Mouse (Mus musculus) limb, embryonic 14.5 days (tissue): ENCODE measurements around the gene G0s2. TPM values are rescaled to one million over a fixed set of nuclear protein-coding genes. Genes with fewer than 3 reads are reported as not detected.
A peak's percentile ranks its signal among the peaks of the same experiment; 100 is the strongest.

Source experiments
- ATAC-seq: fragments of 200-750 bp; cut with Nextera tagmentation; 2 replicates; pipeline ENCODE4 v1.8.0; 2017; ENCODE audit warnings: low read depth, moderate number of reproducible peaks, moderate TSS enrichment; ENCODE audit not compliant: low FRiP score
- DNase-seq: peaks from one replicate; pipeline ENCODE4 v3.0.0-alpha.2; 2015; ENCODE audit warnings: low spot score
- H3K27ac ChIP-seq: fragments of 300-500 bp; sonication (generic); replicated peaks from 2 replicates; pipeline ENCODE4 v1.5.1; 2014; ENCODE audit warnings: low read depth, mild to moderate bottlenecking, low read length, moderate library complexity, mixed read lengths
- H3K27me3 ChIP-seq: fragments of 300-500 bp; sonication (generic); 2 replicates; pipeline ENCODE4 v1.6.1; 2014; ENCODE audit warnings: low read length, mixed read lengths; ENCODE audit not compliant: control insufficient read depth, insufficient read depth
- H3K36me3 ChIP-seq: fragments of 300-500 bp; sonication (generic); 2 replicates; pipeline ENCODE4 v1.6.1; 2014; ENCODE audit warnings: mild to moderate bottlenecking, low read length, moderate library complexity, mixed read lengths; ENCODE audit not compliant: control insufficient read depth, insufficient read depth
- H3K4me1 ChIP-seq: fragments of 300-500 bp; sonication (generic); 2 replicates; pipeline ENCODE4 v1.6.1; 2014; ENCODE audit warnings: antibody characterized with exemption, low read length, mixed read lengths; ENCODE audit not compliant: control insufficient read depth, insufficient read depth
- H3K4me2 ChIP-seq: fragments of 300-500 bp; sonication (generic); replicated peaks from 2 replicates; pipeline ENCODE4 v1.6.1; 2014; ENCODE audit warnings: low read depth, mild to moderate bottlenecking, low read length, moderate library complexity; ENCODE audit not compliant: severe bottlenecking
- H3K4me3 ChIP-seq: fragments of 300-500 bp; sonication (generic); replicated peaks from 2 replicates; pipeline ENCODE4 v1.5.1; 2014; ENCODE audit warnings: low read length
- H3K9ac ChIP-seq: fragments of 300-500 bp; sonication (generic); 2 replicates; pipeline ENCODE4 v1.6.1; 2014; ENCODE audit warnings: mild to moderate bottlenecking, low read depth, low read length, moderate library complexity; ENCODE audit not compliant: severe bottlenecking
- H3K9me3 ChIP-seq: fragments of 300-500 bp; sonication (generic); 2 replicates; pipeline ENCODE4 v1.6.1; 2016; ENCODE audit warnings: low read length; ENCODE audit not compliant: control insufficient read depth
- POLR2A ChIP-seq: fragments of 200-500 bp; IDR thresholded peaks from 2 replicates; pipeline ENCODE4 v1.8.0; 2012; ENCODE audit warnings: inconsistent platforms, mild to moderate bottlenecking, moderate library complexity, borderline replicate concordance; ENCODE audit not compliant: insufficient read depth, insufficient read length; ENCODE audit errors: extremely low read depth
- WGBS: fragments of 180-500 bp; shearing (Covaris S2); extraction: QIAGEN DNeasy Blood & Tissue Kit; methylation state at CpG from one replicate; pipeline ENCODE4 v1.1.7; 2014; 5-methylcytosine and 5-hydroxymethylcytosine counted together
- polyA plus RNA-seq, 2 experiments: library from polyadenylated mRNA; depleted of rRNA in 1 of 2; stranded (reverse) in 1 of 2; unstranded in 1 of 2; fragments of >200 nt; fragmentation: Nextera tagmentation in 1 of 2; extraction: Ambion mirVana in 1 of 2; gene quantifications; 2 replicates each; pipeline versions ENCODE4 v1.2.1 to v1.2.3; 2012 to 2014

Gene G0s2
- polyA plus RNA-seq (2012; rRNA removed), result 36.9 and 44.7 TPM in 2 replicates
- 27.0 and 31.7 TPM in 2 replicates for polyA plus RNA-seq (2014; fragmentation: Nextera tagmentation; extraction: Ambion mirVana)

DNA sequence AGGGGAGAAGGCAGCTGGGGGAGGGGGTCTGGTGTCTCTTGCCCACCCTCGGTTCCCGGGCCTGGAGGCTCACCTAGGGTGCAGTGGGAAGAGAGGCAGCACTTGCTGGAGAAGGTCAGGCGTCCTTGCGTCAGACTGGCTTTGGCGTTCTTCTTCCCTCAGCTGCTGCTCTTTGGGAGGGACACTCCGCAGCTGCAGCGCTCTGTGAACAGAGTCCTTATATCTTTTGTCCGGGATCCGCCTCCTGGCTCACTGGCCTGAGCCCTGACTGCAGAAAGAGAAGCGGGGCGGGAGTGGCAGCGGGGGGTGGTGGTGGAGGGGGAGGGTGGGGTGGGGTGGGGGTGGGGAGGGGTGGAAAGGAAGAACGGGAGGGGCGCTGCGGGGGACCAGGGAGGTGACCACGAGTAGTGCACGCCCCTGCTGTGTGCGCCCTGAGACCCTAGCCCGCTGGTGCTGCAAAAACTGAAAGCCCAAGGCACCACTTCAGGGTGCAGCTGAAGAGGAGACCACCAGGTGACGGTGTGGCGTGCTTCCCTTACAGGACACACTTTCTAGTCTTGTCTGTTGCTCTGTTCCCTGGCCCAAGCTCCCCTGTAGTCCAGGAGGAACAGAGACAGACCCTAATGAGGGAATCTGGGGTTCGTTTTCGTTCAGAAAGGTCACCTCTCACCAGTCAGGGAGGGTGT lies at the start of gene G0s2:
Gene G0s2 (minus strand): TSS at position 302 of the 686 bp plus-strand sequence.
- TF ChIP-seq POLR2A, result 0 out of 2 replicates have a peak, but pooled peaks have one; percentile 19
- 0 out of 2 replicates have a peak, but pooled peaks cover 3% of the 10 kb centered on the region for H3K4me1 ChIP-seq
- peak within 1 kb of the TSS; percentile 58 for H3K9ac ChIP-seq
- peak; percentile 83 for ATAC-seq
- H3K4me2 ChIP-seq, result peak within 1 kb of the TSS; percentile 69
- no peaks in the 10 kb centered on the region for H3K27me3 ChIP-seq
- peak within 1 kb of the TSS; percentile 82 for H3K27ac ChIP-seq
- 0% methylated on average over 13 of the region's 23 CpGs for WGBS
- no peaks in the 10 kb centered on the region for H3K36me3 ChIP-seq
- H3K4me3 ChIP-seq, result peak within 1 kb of the TSS; percentile 41
- H3K9me3 ChIP-seq, result no peaks in the 10 kb centered on the region
- peak; percentile 69 for DNase-seq

DNA sequence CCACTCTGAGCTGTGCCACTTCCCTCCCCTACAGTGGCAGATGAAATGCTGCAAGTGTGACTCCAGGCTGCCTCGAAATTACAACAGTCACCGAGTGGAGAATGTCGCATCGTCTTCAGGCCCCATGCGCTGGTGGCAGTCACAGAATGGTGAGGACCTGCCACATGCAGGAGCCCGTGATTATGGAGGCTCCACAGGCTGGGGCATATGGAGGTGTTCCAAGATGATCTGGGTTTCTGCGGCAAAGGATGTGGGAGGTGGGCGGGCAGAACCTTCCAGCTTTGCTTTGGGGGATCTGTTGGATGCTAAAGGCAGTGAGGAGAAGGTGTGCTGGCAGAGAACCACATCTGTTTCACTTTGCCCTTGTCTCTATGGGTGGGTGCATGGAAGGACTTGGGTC lies 47.4 kb upstream of the G0s2 start:
- Histone ChIP-seq H3K4me2 (no peak overlapping the region), H3K27me3 (no peaks in the 10 kb centered on the region), H3K36me3 (no peaks in the 10 kb centered on the region), H3K4me3 (no peak overlapping the region), H3K4me1 (no peaks in the 10 kb centered on the region), H3K9ac (no peak overlapping the region), H3K9me3 (no peaks in the 10 kb centered on the region), H3K27ac (no peak overlapping the region)
- WGBS, result 90% methylated on average over 8 of the region's 8 CpGs
- no peak for TF ChIP-seq POLR2A
- DNase-seq, result no peak
- no peak for ATAC-seq

DNA sequence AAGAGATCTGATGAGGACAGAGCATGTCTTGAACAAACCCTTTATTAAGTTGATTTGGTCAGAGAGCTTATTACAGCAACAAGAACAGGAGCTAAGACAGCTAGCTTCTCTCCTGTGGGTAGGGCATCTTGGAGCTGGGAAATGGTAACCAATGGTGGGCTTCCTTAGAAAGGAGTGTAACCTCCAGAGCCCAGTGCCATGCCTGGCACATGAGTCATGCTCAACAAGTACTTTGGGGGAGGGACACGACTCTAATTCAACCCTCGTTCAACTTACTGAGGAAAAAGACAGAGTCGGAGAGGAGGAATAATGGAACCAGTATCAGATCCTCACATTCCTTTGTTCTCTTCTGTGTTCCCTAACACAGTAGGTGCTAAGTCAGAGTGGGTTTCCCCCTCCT lies 46.7 kb upstream of the G0s2 start:
- ATAC-seq (no peak), DNase-seq (no peak)
- no peaks in the 10 kb centered on the region for H3K4me1 ChIP-seq
- WGBS, result 71% methylated on average over 3 of the region's 3 CpGs
- no peak overlapping the region for H3K4me2 ChIP-seq
- H3K27ac ChIP-seq, result no peak overlapping the region
- no peak overlapping the region for H3K9ac ChIP-seq
- H3K36me3 ChIP-seq, result no peaks in the 10 kb centered on the region
- no peak for TF ChIP-seq POLR2A
- H3K9me3 ChIP-seq, result no peaks in the 10 kb centered on the region
- no peaks in the 10 kb centered on the region for H3K27me3 ChIP-seq
- H3K4me3 ChIP-seq, result no peak overlapping the region

DNA sequence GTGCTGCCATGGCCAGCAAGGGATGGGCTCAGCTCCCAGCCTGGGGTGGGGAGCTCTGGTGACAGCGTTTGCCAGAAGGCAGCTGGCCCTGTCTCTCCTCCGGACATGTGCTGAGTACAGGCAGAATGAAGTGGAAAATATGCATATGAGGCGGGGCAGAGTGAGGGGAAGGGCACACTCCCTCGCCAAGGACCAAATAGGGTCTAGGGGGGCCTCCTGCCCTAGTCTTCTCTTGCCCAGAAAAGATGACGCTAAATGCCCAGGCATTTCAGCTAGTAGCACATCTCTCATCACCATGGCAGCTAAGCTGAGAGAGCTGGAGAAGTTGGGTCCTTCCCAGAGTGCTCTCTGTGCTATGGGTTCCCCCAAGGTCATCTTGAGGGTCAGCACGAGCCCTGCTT lies 44.1 kb upstream of the G0s2 start:
- H3K4me3 ChIP-seq, result no peak overlapping the region
- no peak for TF ChIP-seq POLR2A
- H3K4me2 ChIP-seq, result no peak overlapping the region
- H3K4me1 ChIP-seq, result no peaks in the 10 kb centered on the region
- no peaks in the 10 kb centered on the region for H3K9me3 ChIP-seq
- DNase-seq (peak; percentile 58), ATAC-seq (peak; percentile 79)
- H3K36me3 ChIP-seq, result no peaks in the 10 kb centered on the region
- H3K27ac ChIP-seq, result no peak overlapping the region
- H3K27me3 ChIP-seq, result no peaks in the 10 kb centered on the region
- H3K9ac ChIP-seq, result no peak overlapping the region
- WGBS, result 44% methylated on average over 6 of the region's 6 CpGs

DNA sequence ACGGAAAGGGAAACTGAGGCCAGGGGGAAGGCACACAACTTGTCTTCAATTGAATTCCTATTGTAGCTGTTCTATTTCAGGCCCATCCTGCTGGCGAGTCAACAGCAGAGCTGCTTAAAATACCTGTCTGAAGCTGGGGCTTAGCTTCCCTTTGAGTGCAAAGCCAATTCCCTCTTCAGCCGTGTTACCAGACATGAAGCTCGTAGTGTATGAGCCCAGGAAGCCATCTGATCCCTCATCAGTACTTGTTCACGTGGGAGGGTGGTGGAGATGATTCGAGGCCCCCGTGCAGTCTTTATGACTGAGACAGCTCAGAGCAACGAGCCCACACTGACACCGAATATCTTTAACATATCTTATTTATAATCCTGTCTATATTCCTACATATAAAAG lies 43.3 kb upstream of the G0s2 start:
- no peak for ATAC-seq
- Histone ChIP-seq H3K27me3 (no peaks in the 10 kb centered on the region), H3K4me2 (no peak overlapping the region), H3K4me1 (no peaks in the 10 kb centered on the region), H3K27ac (no peak overlapping the region), H3K9me3 (no peaks in the 10 kb centered on the region), H3K4me3 (no peak overlapping the region), H3K9ac (no peak overlapping the region), H3K36me3 (no peaks in the 10 kb centered on the region)
- TF ChIP-seq POLR2A, result no peak
- no peak for DNase-seq
- WGBS, result 73% methylated on average over 9 of the region's 9 CpGs
